Mouse (Mus musculus): ENCODE results near the gene Calcb.

The Calcb gene

DNA sequence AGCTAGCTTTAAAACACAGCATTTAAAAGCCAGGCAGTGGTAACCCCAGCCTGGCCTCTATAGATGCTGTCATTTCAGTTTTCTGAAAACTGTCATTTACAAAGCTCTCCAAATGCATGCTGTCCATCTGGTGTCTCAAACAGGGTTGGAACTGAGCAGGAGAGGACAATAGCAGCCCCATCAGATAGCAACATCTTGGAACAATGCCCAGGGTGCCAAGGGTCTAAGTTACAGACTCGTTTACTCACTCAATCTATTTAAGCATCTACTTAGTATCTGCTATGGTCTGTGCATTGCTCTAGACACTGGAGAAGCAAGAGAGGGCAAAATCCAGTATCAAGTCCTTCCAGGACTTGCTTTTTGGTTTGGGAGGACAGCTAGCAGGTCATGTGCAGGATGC lies 35.8 kb downstream of the Calcb start:
- peak; percentile 50 to 66 for DNase-seq

DNA sequence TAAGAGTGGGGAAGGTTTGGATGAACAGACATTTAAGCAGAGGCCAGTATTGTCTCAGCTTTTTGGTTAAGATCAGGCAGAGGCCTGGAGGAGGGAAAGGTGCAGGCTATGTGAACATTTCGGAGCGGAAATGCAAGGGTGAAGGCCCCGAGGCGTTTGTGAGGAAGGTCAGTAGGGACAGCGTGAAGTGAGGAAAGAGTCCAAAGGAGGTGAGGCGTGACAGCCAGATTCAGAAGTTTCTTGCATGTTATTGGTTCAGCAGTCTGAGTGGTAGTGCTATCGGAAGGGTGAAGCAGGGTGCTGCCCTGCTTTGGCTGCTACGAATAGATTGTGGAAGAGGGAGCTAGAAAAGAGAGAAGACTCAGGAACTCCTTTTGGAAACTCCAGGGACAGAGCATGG lies 36.2 kb downstream of the Calcb start:
- DNase-seq, result peak in 1 of 2 experiments; percentile 17

DNA sequence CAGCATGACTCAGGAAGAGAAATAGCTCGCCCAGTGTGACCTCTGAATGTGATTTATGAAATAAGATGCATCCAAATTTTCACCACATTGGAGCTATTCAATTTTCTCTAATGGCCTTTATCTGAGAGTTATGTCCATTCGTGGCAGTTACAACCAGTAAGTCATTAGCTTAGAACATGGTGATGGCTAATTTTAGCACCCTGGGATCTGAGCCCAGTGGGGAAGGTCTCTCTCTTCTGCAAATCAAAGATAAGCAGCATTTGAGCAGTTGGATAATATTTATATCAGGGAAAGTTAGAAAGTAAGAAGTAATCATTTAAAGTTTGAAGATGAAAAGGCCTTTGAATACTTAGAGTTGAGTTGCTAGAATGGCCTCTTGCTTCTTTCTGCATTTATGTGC lies 44.2 kb downstream of the Calcb start:
- DNase-seq, result no peak

DNA sequence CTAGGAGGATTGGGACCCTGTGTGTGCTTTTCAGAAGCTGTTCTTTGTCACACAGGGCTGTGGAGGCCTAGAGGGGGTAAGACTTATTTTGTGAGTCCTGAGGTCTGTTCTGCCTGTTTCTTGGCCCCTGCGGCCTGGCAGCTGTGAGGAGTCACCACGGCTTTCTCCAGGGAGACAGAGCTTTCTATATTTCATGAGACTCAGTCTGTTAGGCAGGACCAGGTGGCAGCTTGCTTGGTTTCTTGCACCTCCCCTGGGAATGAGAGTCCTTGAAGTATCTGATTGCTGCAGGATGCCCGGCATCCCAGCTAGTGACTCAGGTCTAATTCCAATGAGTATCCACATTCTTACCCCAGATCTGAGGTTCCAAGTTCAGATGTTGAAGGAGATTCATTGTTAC lies 46.8 kb downstream of the Calcb start:
- peak in 1 of 2 experiments; percentile 10 for DNase-seq

DNA sequence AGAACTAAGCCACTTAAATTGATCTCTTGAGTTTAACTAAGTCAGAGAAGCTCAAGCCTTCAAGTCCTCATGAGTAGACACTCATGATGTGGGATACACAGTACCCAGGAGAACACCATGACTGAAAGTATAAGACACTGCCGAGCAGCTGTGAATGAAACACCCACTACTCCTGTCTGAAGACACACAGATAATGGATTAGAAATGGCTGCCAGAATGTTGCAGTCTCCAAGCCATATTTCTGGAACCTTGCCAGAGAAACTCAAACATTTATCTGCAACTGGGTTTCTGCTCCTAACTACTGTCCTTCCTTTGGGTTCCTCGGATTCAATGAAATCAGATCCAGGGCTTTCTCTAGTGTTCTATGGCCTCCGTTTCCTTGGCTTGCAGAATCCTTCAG lies 48.1 kb downstream of the Calcb start:
- no peak for DNase-seq

DNA sequence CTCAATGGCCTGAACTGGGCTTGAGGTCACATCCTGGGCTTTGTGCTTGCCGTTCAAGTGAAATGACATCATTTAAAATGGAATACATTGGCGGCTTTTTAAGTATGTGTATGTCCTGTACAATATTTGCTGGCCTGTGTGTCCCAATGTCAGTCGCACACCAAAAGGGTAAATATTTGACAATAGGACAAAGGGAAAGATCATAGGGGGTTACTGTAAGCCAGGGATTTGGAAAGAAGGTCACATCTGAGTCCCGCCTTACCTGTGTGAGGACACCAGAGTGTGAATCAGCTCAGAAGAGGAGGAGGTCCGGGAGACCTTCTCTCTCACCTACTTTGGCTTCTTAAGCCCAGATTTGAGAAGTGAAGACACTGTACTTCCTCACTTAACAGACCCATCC lies 50.1 kb downstream of the Calcb start:
- no peak for DNase-seq

DNA sequence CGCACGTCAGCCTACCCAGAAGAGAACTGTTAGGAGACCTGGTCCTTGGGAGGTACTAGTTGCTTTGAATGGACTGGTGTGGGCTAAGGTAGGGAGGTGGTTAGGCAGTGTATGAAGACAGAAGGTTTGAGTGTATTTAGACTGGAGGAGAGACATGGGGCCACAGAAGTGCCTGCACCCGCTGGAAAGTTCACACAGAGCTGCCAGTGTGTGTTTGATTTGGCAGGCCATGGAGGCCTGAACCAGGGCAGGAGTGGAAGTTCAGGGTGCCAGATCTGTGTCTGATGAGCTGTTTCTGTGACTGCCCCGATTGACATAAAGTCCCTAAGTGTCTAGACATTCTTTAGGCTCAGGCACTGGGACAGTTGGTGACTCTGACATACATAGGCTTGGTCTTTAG lies 50.6 kb downstream of the Calcb start:
- DNase-seq, result no peak

DNA sequence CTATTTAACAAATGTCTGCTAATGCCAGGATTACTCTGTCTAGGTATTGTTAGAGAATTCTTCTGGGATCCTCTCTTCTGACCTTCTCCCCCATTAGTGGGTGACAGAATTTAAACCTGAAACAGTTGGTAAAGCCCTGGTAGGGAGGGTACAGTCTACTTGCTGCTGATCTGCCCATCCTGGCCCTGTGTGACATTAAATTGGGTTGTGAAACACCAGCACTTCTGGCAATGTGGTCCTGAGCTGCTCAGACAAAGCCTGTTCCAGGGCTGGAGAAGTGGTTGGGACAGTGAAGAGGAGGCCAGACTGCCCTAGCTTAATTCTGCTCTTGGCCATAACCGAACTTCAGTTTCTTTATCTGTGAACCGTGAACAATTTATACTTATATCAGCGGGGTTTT lies 52.1 kb downstream of the Calcb start:
- no peak for DNase-seq

DNA sequence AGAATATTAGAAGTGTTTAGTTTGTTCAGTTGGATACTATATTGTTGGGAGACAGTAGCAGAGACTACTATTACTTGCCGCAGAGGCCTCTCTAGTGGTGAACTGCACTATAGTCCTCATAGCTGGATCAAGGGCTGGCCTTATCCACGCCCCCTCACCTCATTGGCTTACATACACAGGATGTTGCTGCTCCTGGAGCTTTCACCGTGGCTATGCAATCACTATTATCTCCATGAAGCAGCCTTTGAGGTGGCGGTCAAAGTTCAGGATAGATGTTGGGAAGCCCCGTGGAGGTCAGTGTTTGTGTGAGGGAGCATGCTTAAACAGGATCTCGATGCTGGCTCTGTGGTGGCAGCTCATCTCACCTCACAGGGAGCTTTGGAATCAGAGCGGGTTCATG lies 53.4 kb downstream of the Calcb start:
- no peak for DNase-seq

Data from cerebellum, postnatal 10 days (tissue).